Mouse (Mus musculus) embryonic facial prominence, embryonic 15.5 days (tissue): ENCODE data around the gene Trim54. TPM values are rescaled to one million over a fixed set of nuclear protein-coding genes. Genes with fewer than 3 reads are reported as not detected.

Experiments
- ATAC-seq: fragments of 200-750 bp; cut with Nextera tagmentation; 2 replicates; pipeline ENCODE4 v1.8.0; 2017; ENCODE audit warnings: low read depth, moderate TSS enrichment; ENCODE audit not compliant: insufficient number of reproducible peaks, low FRiP score, low TSS enrichment
- H3K27ac ChIP-seq: fragments of 300-500 bp; sonication (generic); replicated peaks from 2 replicates; pipeline ENCODE4 v1.5.1; 2015; ENCODE audit warnings: mild to moderate bottlenecking, inconsistent platforms
- H3K27me3 ChIP-seq: fragments of 300-500 bp; sonication (generic); 2 replicates; pipeline ENCODE4 v1.6.1; 2015; ENCODE audit warnings: inconsistent platforms
- H3K36me3 ChIP-seq: fragments of 300-500 bp; sonication (generic); 2 replicates; pipeline ENCODE4 v1.6.1; 2015; ENCODE audit warnings: mild to moderate bottlenecking, inconsistent platforms
- H3K4me1 ChIP-seq: fragments of 300-500 bp; sonication (generic); 2 replicates; pipeline ENCODE4 v1.6.1; 2015; ENCODE audit warnings: inconsistent platforms
- H3K4me2 ChIP-seq: fragments of 300-500 bp; sonication (generic); replicated peaks from 2 replicates; pipeline ENCODE4 v1.6.1; 2015; ENCODE audit warnings: mild to moderate bottlenecking, inconsistent platforms
- H3K4me3 ChIP-seq: fragments of 300-500 bp; sonication (generic); replicated peaks from 2 replicates; pipeline ENCODE4 v1.5.1; 2015; ENCODE audit warnings: mild to moderate bottlenecking, inconsistent platforms
- H3K9ac ChIP-seq: fragments of 300-500 bp; sonication (generic); 2 replicates; pipeline ENCODE4 v1.6.1; 2015; ENCODE audit warnings: inconsistent platforms
- H3K9me3 ChIP-seq: fragments of 300-500 bp; sonication (generic); replicated peaks from 2 replicates; pipeline ENCODE4 v1.6.1; 2016; ENCODE audit warnings: inconsistent platforms
- WGBS: fragments of 180-500 bp; shearing (Covaris S2); methylation state at CpG from one replicate; pipeline ENCODE4 v1.1.7; 2015; 5-methylcytosine and 5-hydroxymethylcytosine counted together
- polyA plus RNA-seq: library from polyadenylated mRNA; unstranded; fragments of >200 nt; fragmentation: Nextera tagmentation; extraction: Ambion mirVana; gene quantifications from 2 replicates; pipeline ENCODE4 v1.2.1, GENCODE M21; 2015

Trim54 gene
- polyA plus RNA-seq, 1 experiment from 2014 or later, result 10.2 TPM

- ATAC-seq, result no peak
- H3K9me3 ChIP-seq, result no peaks in the 10 kb centered on the region
- H3K4me3 ChIP-seq, result no peak overlapping the region
- WGBS, result 7% methylated on average over 8 of the region's 8 CpGs
- 0 out of 2 replicates have a peak, but pooled peaks cover 2% of the 10 kb centered on the region for H3K36me3 ChIP-seq
- no peak overlapping the region for H3K9ac ChIP-seq
- H3K27me3 ChIP-seq, result peaks cover 38% of the 10 kb centered on the region
- no peak overlapping the region for H3K27ac ChIP-seq
- no peak overlapping the region for H3K4me2 ChIP-seq
- peaks cover 7% of the 10 kb centered on the region; the same call in 1 of the 2 replicates for H3K4me1 ChIP-seq
Measured at GRCm38 (mm10) chr5:31083949-31084348, 32.6 kb upstream of the Trim54 start.

GRCm38 (mm10) chr5:31086606-31087005 lies 29.9 kb upstream of the Trim54 start:
- no peak overlapping the region for H3K27ac ChIP-seq
- H3K4me1 ChIP-seq, result no peaks in the 10 kb centered on the region
- H3K4me3 ChIP-seq, result no peak overlapping the region
- no peaks in the 10 kb centered on the region for H3K9me3 ChIP-seq
- no peak for ATAC-seq
- H3K36me3 ChIP-seq, result no peaks in the 10 kb centered on the region
- peaks cover 65% of the 10 kb centered on the region for H3K27me3 ChIP-seq
- no peak overlapping the region for H3K4me2 ChIP-seq
- 24% methylated on average over 7 of the region's 7 CpGs for WGBS
- no peak overlapping the region for H3K9ac ChIP-seq

GRCm38 (mm10) chr5:31087131-31087530 lies 29.4 kb upstream of the Trim54 start:
- WGBS, result 54% methylated on average over 2 of the region's 2 CpGs
- Histone ChIP-seq H3K4me3 (no peak overlapping the region), H3K4me2 (no peak overlapping the region), H3K27me3 (peaks cover 66% of the 10 kb centered on the region), H3K27ac (no peak overlapping the region), H3K4me1 (no peaks in the 10 kb centered on the region), H3K9ac (no peak overlapping the region), H3K9me3 (no peaks in the 10 kb centered on the region), H3K36me3 (no peaks in the 10 kb centered on the region)
- ATAC-seq, result no peak

- Histone ChIP-seq H3K36me3 (no peaks in the 10 kb centered on the region), H3K9ac (0 out of 2 replicates have a peak overlapping the region, but pooled peaks have one; percentile 4), H3K27ac (no peak overlapping the region), H3K27me3 (peaks cover 96% of the 10 kb centered on the region), H3K9me3 (no peaks in the 10 kb centered on the region), H3K4me1 (peaks cover 34% of the 10 kb centered on the region), H3K4me2 (peak overlapping the region; percentile 79), H3K4me3 (peak overlapping the region; percentile 45)
- 1% methylated on average over 48 of the region's 53 CpGs for WGBS
- no peak for ATAC-seq
Measured at GRCm38 (mm10) chr5:31092231-31092975, 24.1 kb upstream of the Trim54 start.

GRCm38 (mm10) chr5:31093151-31094041 lies 23.1 kb upstream of the Trim54 start:
- 1% methylated on average over 53 of the region's 54 CpGs for WGBS
- Histone ChIP-seq H3K27ac (no peak overlapping the region), H3K4me1 (peaks cover 34% of the 10 kb centered on the region), H3K4me2 (peak overlapping the region; percentile 79), H3K9me3 (no peaks in the 10 kb centered on the region), H3K27me3 (peaks cover 98% of the 10 kb centered on the region), H3K36me3 (no peaks in the 10 kb centered on the region), H3K4me3 (peak overlapping the region; percentile 45), H3K9ac (no peak overlapping the region)
- ATAC-seq, result peak; percentile 41; the same call in 1 of the 2 replicates

GRCm38 (mm10) chr5:31094100-31094798 lies 22.3 kb upstream of the Trim54 start:
- H3K9me3 ChIP-seq, result no peaks in the 10 kb centered on the region
- 1% methylated on average over 29 of the region's 29 CpGs for WGBS
- ATAC-seq, result no peak

GRCm38 (mm10) chr5:31094799-31095691 lies 21.5 kb upstream of the Trim54 start:
- no peaks in the 10 kb centered on the region for H3K9me3 ChIP-seq
- no peak for ATAC-seq
- peak overlapping the region; percentile 79 for H3K4me2 ChIP-seq
- H3K4me3 ChIP-seq, result peak overlapping the region; percentile 45
- H3K4me1 ChIP-seq, result peaks cover 34% of the 10 kb centered on the region
- WGBS, result under 1% methylated on average over 59 of the region's 59 CpGs
- H3K36me3 ChIP-seq, result no peaks in the 10 kb centered on the region
- H3K27me3 ChIP-seq, result peaks cover 90% of the 10 kb centered on the region
- H3K9ac ChIP-seq, result no peak overlapping the region
- no peak overlapping the region for H3K27ac ChIP-seq

More at GRCm38 (mm10) chr5:31094100-31094798, 22.3 kb upstream of the Trim54 start:
- Histone ChIP-seq H3K36me3 (no peaks in the 10 kb centered on the region), H3K4me2 (peak overlapping the region; percentile 79), H3K4me1 (peaks cover 34% of the 10 kb centered on the region), H3K9ac (no peak overlapping the region), H3K4me3 (peak overlapping the region; percentile 45), H3K27me3 (peaks cover 98% of the 10 kb centered on the region), H3K27ac (no peak overlapping the region)

GRCm38 (mm10) chr5:31095711-31096480 lies 20.6 kb upstream of the Trim54 start:
- Histone ChIP-seq H3K27ac (no peak overlapping the region), H3K9ac (no peak overlapping the region), H3K4me2 (peak overlapping the region; percentile 79), H3K36me3 (no peaks in the 10 kb centered on the region), H3K27me3 (peaks cover 82% of the 10 kb centered on the region), H3K4me3 (peak overlapping the region; percentile 45), H3K4me1 (peaks cover 34% of the 10 kb centered on the region), H3K9me3 (no peaks in the 10 kb centered on the region)
- no peak for ATAC-seq
- 24% methylated on average over 11 of the region's 11 CpGs for WGBS

- no peaks in the 10 kb centered on the region for H3K9me3 ChIP-seq
- 0 out of 2 replicates have a peak, but pooled peaks cover 3% of the 10 kb centered on the region for H3K27me3 ChIP-seq
- H3K4me1 ChIP-seq, result no peaks in the 10 kb centered on the region
- H3K36me3 ChIP-seq, result no peaks in the 10 kb centered on the region
- WGBS, result 77% methylated on average over 9 of the region's 9 CpGs
- ATAC-seq, result no peak
- H3K27ac ChIP-seq, result no peak within 1 kb of the TSS
- H3K4me2 ChIP-seq, result no peak within 1 kb of the TSS
- H3K9ac ChIP-seq, result no peak within 1 kb of the TSS
- no peak within 1 kb of the TSS for H3K4me3 ChIP-seq
Measured at GRCm38 (mm10) chr5:31105814-31106335, 10.6 kb upstream of the Trim54 start, which contains the start of gene Dnajc5g. TSS of gene Dnajc5g (plus strand) at chr5:31106285.
